Mouse (Mus musculus) spleen, adult 2 months (tissue): ENCODE measurements around the gene Iqch.

Experiments used
- CTCF ChIP-seq: fragments of 200-500 bp; IDR thresholded peaks from 2 replicates; pipeline ENCODE4 v1.5.1; 2011; ENCODE audit warnings: mild to moderate bottlenecking, inconsistent platforms; ENCODE audit not compliant: insufficient read depth, insufficient read length, insufficient replicate concordance; ENCODE audit errors: extremely low read depth
- POLR2A ChIP-seq: fragments of 200-500 bp; IDR thresholded peaks from 2 replicates; pipeline ENCODE4 v1.6.1; 2011; ENCODE audit warnings: low read depth, low read length, inconsistent platforms

- no peak for TF ChIP-seq CTCF
- TF ChIP-seq POLR2A: no peak
Measured at GRCm38 (mm10) chr9:63572874-63573273, 29.4 kb downstream of the Iqch start.
